Mouse (Mus musculus): ENCODE data around the gene Vax2. TPM values are rescaled to one million over a fixed set of nuclear protein-coding genes. Genes with fewer than 3 reads are reported as not detected.

Vax2 gene
- polyA plus RNA-seq, 2 experiments: not detected

DNA sequence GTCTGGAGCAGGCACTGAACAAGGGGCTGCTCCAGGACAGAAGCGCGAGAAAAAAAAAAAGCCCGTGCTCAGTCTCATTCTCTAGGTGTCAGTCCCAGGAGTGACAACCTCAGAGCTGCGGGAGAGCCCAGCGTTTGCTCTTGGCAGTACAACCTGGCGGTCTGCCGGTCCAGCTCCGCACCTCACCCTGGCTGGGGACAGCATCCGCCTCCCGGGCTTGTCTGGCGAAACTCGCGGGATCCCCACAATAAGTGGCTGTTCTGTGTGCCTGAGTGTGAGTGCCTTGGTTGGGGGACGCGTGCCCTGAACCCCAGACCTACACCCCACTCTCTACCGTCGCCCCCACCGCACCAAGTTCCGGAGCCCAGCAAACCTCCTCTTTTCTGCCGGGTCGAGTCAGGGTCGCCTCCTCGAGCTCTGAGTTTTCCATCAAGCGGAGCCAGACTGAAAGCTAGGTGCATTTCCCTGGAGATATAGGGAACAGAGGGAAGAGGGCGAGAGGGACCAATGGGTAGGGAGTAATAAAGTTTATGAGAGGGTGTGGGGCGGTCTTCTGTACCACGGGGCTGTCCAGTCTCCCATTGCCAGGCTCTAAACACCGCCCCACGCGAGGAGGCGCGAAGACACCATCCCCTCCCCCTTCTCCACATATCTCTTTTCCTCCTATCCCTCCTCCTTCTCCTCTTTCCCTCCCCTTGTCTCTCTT, 550 bp upstream of the Vax2 start:
- no peaks in the 10 kb centered on the region for H3K36me3 ChIP-seq (replicated peaks; ENCODE audit: control insufficient read depth, insufficient read depth, low read depth)
- H3K27ac ChIP-seq: no peak overlapping the region
- peaks cover 100% of the 10 kb centered on the region for H3K27me3 ChIP-seq (ENCODE audit: control insufficient read depth, insufficient read depth, low read length)
- peak overlapping the region; percentile 43 for H3K4me2 ChIP-seq (ENCODE audit: low read depth)
- H3K9ac ChIP-seq (replicated peaks): no peak overlapping the region
- H3K4me1 ChIP-seq (replicated peaks; ENCODE audit: control insufficient read depth in 2 of 2, insufficient read depth in 2 of 2, low read length in 1 of 2): no peaks in the 10 kb centered on the region
- H3K4me3 ChIP-seq (ENCODE audit: insufficient read depth in 1 of 2, low read depth in 2 of 2, low read length in 2 of 2): no peak overlapping the region
- 2% methylated on average over 32 of the region's 32 CpGs for WGBS (ENCODE audit: insufficient replicate concordance)
- H3K9me3 ChIP-seq (ENCODE audit: control insufficient read depth, low read length): no peaks in the 10 kb centered on the region
- DNase-seq (ENCODE audit: low read depth in 3 of 3, low spot score in 3 of 3) (no peak), ATAC-seq (ENCODE audit: insufficient read depth) (0 out of 2 replicates have a peak, but pooled peaks have one; percentile 11)
- no peak for TF ChIP-seq CTCF (IDR thresholded peaks at IDR 0.05; ENCODE audit: low read depth)
- no peak for TF ChIP-seq EP300 (IDR thresholded peaks at IDR 0.05; ENCODE audit: low read depth)

DNA sequence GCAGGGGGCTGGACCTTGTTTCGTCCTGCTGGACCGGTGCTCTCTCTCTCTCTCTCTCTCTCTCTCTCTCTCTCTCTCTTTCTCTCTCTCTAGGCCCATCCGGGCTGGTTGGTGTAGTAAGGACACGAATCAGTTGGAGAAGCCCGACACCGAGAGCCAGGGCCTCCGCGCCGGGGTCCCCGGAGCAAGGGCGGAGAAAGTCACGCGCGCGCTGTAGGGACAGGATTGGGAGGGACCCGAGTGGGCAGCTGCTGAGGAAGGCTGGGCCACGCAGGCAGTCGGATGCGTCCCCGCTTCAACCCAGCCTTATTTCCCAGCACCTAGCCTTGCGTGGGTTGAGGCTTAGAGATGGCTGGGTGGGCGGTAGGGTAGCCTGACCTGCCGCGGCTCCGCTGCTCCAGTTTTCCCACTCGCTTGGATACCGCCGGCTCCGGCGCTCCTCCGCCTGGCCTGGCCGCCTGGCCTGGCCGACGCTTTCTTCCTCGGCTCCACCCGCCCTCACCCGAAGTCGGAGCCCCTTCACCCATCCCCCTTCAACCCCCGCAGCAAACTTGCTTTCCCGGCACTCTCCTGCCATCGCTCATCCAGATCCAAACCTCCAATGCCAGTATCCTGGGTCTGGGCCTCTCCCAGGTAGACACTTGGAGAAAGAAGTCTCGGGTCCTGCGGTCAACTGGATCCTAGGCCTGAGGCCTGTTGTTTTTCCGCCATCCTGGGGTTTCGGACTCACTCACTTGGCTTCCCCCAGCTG, 836 bp downstream of the Vax2 start:
- H3K27ac ChIP-seq: no peak overlapping the region
- WGBS (ENCODE audit: insufficient replicate concordance): 9% methylated on average over 44 of the region's 45 CpGs

DNA sequence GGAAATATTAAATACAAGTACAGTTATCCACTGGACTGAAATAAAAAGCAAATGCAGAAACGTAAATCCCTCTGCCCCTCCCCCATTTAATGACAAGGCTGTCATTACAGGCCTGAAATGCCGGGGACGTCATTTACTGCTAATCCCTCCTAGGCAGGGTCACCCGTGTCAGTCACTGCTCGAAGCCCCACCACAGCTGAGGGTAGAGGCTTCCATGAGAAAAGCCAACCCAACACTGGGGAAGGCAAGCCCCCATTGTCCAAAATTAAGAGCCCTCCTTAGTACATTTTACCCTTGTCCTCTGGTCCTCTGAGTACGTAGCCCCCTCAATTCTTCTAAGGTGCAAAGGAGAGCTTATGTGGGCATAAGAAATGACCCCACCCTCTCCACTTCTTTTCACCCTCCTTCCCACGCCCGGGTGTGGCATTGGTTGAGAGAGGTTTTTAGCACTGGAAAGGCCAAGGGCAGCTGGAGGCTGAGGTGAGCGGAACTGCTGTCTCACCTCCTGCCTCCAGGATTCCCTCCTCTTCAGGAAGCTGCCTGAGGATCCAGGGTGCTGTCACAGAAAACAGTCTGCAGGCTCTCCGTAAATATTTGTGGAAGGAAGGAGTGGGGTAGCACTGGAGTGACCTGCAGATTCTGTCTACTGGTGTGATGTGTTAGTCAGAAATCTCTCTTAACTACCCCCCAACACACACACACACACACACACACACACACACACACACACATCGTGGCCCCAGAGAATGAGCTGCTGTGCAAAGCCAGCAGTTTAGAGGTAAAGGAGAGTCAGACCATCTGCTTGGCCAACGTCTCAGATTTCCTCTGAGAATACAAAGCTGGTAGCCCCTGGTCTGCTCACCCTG, 2.4 kb downstream of the Vax2 start:
- TF ChIP-seq EP300 (IDR thresholded peaks at IDR 0.05; ENCODE audit: low read depth) (no peak), CTCF (IDR thresholded peaks at IDR 0.05; ENCODE audit: low read depth) (no peak)
- WGBS (ENCODE audit: insufficient replicate concordance): 5% methylated on average over 12 of the region's 12 CpGs
- Histone ChIP-seq H3K27ac (no peak overlapping the region), H3K9me3 (ENCODE audit: control insufficient read depth, low read length) (no peaks in the 10 kb centered on the region), H3K9ac (replicated peaks) (no peak overlapping the region), H3K4me3 (ENCODE audit: insufficient read depth in 1 of 2, low read depth in 2 of 2, low read length in 2 of 2) (no peak overlapping the region), H3K4me2 (ENCODE audit: low read depth) (no peak overlapping the region), H3K4me1 (replicated peaks; ENCODE audit: control insufficient read depth in 2 of 2, insufficient read depth in 2 of 2, low read length in 1 of 2) (no peaks in the 10 kb centered on the region), H3K27me3 (ENCODE audit: control insufficient read depth, insufficient read depth, low read length) (peaks cover 100% of the 10 kb centered on the region), H3K36me3 (replicated peaks; ENCODE audit: control insufficient read depth, insufficient read depth, low read depth) (no peaks in the 10 kb centered on the region)
- no peak for ATAC-seq (ENCODE audit: insufficient read depth)
- DNase-seq (ENCODE audit: low read depth in 3 of 3, low spot score in 3 of 3): no peak

More for the DNA sequence above, 836 bp downstream of the Vax2 start:
- DNase-seq (ENCODE audit: low read depth in 3 of 3, low spot score in 3 of 3) (no peak), ATAC-seq (ENCODE audit: insufficient read depth) (no peak)
- Histone ChIP-seq H3K9ac (replicated peaks) (no peak overlapping the region), H3K9me3 (ENCODE audit: control insufficient read depth, low read length) (no peaks in the 10 kb centered on the region), H3K4me1 (replicated peaks; ENCODE audit: control insufficient read depth in 2 of 2, insufficient read depth in 2 of 2, low read length in 1 of 2) (no peaks in the 10 kb centered on the region), H3K27me3 (ENCODE audit: control insufficient read depth, insufficient read depth, low read length) (peaks cover 100% of the 10 kb centered on the region), H3K4me3 (ENCODE audit: insufficient read depth in 1 of 2, low read depth in 2 of 2, low read length in 2 of 2) (no peak overlapping the region), H3K36me3 (replicated peaks; ENCODE audit: control insufficient read depth, insufficient read depth, low read depth) (no peaks in the 10 kb centered on the region), H3K4me2 (ENCODE audit: low read depth) (no peak overlapping the region)
- TF ChIP-seq EP300 (IDR thresholded peaks at IDR 0.05; ENCODE audit: low read depth): no peak
- TF ChIP-seq CTCF (IDR thresholded peaks at IDR 0.05; ENCODE audit: low read depth): no peak

DNA sequence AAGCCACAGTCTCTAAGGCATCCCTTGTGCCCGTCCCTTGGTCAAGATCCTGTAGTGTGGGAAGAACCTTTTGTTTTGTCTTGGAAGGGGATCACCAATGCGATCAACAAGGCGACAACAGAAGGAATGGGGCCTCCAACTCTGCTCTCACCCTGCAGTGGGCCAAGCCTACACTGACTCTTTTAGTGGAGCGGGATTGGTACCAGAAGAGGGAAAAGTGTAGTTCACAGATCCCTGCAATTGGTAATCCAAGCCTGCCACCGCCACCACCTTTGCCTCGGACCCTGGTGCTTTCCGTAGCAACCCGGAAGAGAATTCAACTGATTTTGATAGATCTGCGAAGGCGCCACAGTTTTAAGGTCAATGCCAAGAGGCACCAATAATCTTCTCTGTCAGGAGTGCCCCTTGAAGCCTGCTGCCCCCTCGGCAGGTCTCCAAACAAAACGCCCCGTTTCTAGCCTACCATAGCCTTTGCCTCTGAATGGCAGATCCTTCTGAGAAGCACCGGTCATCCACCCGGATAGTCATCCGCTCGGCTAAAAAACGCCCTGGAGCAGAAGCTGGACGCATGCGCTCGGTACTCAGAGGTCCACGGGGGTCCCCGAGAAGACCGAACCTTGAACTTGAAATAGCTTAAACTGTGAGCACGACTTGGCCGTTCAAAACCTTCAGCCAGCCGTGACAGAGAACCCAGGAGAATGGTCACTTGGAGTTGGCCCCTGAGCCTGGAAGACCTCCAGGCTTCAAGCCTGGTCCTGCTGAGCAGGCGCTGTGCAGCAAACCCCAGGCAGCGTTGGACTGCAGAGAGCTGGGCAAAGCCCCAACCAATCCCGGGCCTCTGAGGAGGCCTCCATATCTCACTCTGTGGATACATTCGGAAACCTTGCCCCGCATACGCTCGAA, 3.4 kb downstream of the Vax2 start:
- TF ChIP-seq EP300 (IDR thresholded peaks at IDR 0.05; ENCODE audit: low read depth): no peak
- TF ChIP-seq CTCF (IDR thresholded peaks at IDR 0.05; ENCODE audit: low read depth): no peak
- ATAC-seq (ENCODE audit: insufficient read depth) (no peak), DNase-seq (ENCODE audit: low read depth in 3 of 3, low spot score in 3 of 3) (no peak)
- WGBS (ENCODE audit: insufficient replicate concordance): 3% methylated on average over 34 of the region's 34 CpGs
- Histone ChIP-seq H3K4me1 (replicated peaks; ENCODE audit: control insufficient read depth in 2 of 2, insufficient read depth in 2 of 2, low read length in 1 of 2) (no peaks in the 10 kb centered on the region), H3K9ac (replicated peaks) (no peak overlapping the region), H3K4me3 (ENCODE audit: insufficient read depth in 1 of 2, low read depth in 2 of 2, low read length in 2 of 2) (no peak overlapping the region), H3K4me2 (ENCODE audit: low read depth) (no peak overlapping the region), H3K36me3 (replicated peaks; ENCODE audit: control insufficient read depth, insufficient read depth, low read depth) (no peaks in the 10 kb centered on the region), H3K27ac (no peak overlapping the region), H3K27me3 (ENCODE audit: control insufficient read depth, insufficient read depth, low read length) (peaks cover 94% of the 10 kb centered on the region), H3K9me3 (ENCODE audit: control insufficient read depth, low read length) (no peaks in the 10 kb centered on the region)
